16 mouse cellular contexts compared by ENCODE assay signal in the genomic region with DNA sequence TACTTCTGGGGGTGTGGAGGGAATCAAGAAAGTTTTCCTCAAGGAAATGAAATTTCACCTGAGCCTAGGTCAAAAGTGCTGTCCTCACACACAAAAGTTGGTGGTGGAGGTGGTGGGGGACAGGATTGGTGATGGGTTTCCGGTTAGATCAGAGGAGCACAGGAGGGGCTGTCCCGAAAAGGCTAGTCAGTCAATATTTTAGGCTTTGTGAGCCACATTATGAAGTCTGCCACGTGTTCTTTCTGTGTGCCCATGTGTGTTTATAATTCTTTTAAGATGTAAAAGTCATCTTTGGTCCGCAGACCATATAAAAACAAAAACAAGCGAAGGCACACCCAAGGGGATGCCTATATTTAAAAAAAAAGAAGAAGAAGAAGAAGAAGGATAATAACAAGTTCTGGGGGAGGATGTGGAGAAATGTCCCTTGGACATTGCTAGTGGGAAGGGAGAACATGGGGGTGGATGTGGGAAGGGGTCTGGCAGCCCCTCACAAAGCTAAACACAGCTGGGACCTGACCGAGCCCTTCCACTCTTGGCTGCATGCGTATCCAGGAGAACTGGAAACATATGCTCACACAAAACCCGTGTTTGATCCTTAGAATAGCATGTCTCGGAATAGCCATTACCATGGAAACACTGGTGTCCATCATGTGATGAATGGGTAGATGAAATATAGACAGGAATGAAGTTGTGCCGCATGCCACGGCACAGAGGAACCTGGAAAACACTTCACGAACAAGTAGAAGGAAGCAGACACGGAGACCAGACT.
DNase-seq lines count a peak whose midpoint lies in the region; ATAC-seq lines count a peak whose summit lies in the region.
"Had no signal": no experiment of that assay in that cellular context is flagged by ENCODE, and none has a peak within 500 bp of the region (broad histone marks: within the 10 kb centered on the region; RNA-seq: fewer than 3 reads in every experiment).

No protein-coding gene starts in this region.

- DNase-seq in hindbrain, embryonic 10.5 days (ENCODE audit: low spot score) = no peak
- DNase-seq in brain, adult 2 months (ENCODE audit: low read depth, low spot score) = peak; percentile 68
- DNase-seq in embryonic facial prominence, embryonic 14.5 days (ENCODE audit: low spot score) = peak; percentile 83
- DNase-seq in right cerebral cortex, adult 2 months (ENCODE audit: low spot score in 2 of 2) = peak; percentile 38 to 46
- DNase-seq in cerebellum, adult 11-12 months = no peak
- DNase-seq in urinary bladder, postnatal 36 days (ENCODE audit: low spot score in 2 of 2) = no peak
- no peak for DNase-seq in lung, postnatal 10 days
- DNase-seq: cerebellum, adult 8-10 months; kidney, adult 18-20 months; kidney, postnatal 4 days had no signal

- no peak overlapping the region for H3K4me2 ChIP-seq in hindbrain, embryonic 13.5 days
- no peak overlapping the region for H3K4me2 ChIP-seq in embryonic facial prominence, embryonic 14.5 days (ENCODE audit: low read depth, low read length)
- H3K4me2 ChIP-seq: forebrain, embryonic 13.5 days; heart, embryonic 15.5 days; hindbrain, embryonic 15.5 days; liver, embryonic 15.5 days; neural tube, embryonic 13.5 days had no signal

- H3K27ac ChIP-seq in hindbrain, embryonic 10.5 days = peak overlapping the region; percentile 70
- no peak overlapping the region for H3K27ac ChIP-seq in hindbrain, embryonic 13.5 days
- peak overlapping the region; percentile 65 for H3K27ac ChIP-seq in embryonic facial prominence, embryonic 14.5 days (replicated peaks; ENCODE audit: low read depth, low read length)
- H3K27ac ChIP-seq: forebrain, embryonic 13.5 days; heart, embryonic 15.5 days; hindbrain, embryonic 15.5 days; liver, embryonic 15.5 days; neural tube, embryonic 13.5 days had no signal

- no peaks in the 10 kb centered on the region for H3K9me3 ChIP-seq in hindbrain, embryonic 10.5 days
- H3K9me3 ChIP-seq in hindbrain, embryonic 13.5 days = no peaks in the 10 kb centered on the region
- H3K9me3 ChIP-seq in embryonic facial prominence, embryonic 14.5 days (ENCODE audit: control insufficient read depth, low read length) = no peaks in the 10 kb centered on the region
- H3K9me3 ChIP-seq: forebrain, embryonic 13.5 days; heart, embryonic 15.5 days; hindbrain, embryonic 15.5 days; liver, embryonic 15.5 days; neural tube, embryonic 13.5 days had no signal

- no peak overlapping the region for H3K4me3 ChIP-seq in hindbrain, embryonic 10.5 days
- H3K4me3 ChIP-seq in hindbrain, embryonic 13.5 days = no peak overlapping the region
- no peak overlapping the region for H3K4me3 ChIP-seq in embryonic facial prominence, embryonic 14.5 days (ENCODE audit: low read depth, low read length)
- H3K4me3 ChIP-seq: forebrain, embryonic 13.5 days; heart, embryonic 15.5 days; hindbrain, embryonic 15.5 days; liver, embryonic 15.5 days; neural tube, embryonic 13.5 days had no signal

- H3K9ac ChIP-seq in hindbrain, embryonic 13.5 days = no peak overlapping the region
- H3K9ac ChIP-seq in embryonic facial prominence, embryonic 14.5 days (ENCODE audit: low read depth, low read length) = no peak overlapping the region
- H3K9ac ChIP-seq: forebrain, embryonic 13.5 days; heart, embryonic 15.5 days; hindbrain, embryonic 15.5 days; liver, embryonic 15.5 days; neural tube, embryonic 13.5 days had no signal

- no peaks in the 10 kb centered on the region for H3K36me3 ChIP-seq in hindbrain, embryonic 10.5 days
- no peaks in the 10 kb centered on the region for H3K36me3 ChIP-seq in hindbrain, embryonic 13.5 days
- no peaks in the 10 kb centered on the region for H3K36me3 ChIP-seq in embryonic facial prominence, embryonic 14.5 days (ENCODE audit: control insufficient read depth, insufficient read depth, low read length)
- H3K36me3 ChIP-seq: heart, embryonic 15.5 days; hindbrain, embryonic 15.5 days; liver, embryonic 15.5 days; neural tube, embryonic 13.5 days had no signal

- ATAC-seq in hindbrain, embryonic 13.5 days (ENCODE audit: low FRiP score) = no peak
- ATAC-seq in embryonic facial prominence, embryonic 14.5 days (ENCODE audit: low read depth) = no peak; the same call in 1 of the 2 replicates
- ATAC-seq: forebrain, embryonic 13.5 days had no signal

- 74% methylated on average over 13 of the region's 13 CpGs for WGBS in hindbrain, embryonic 10.5 days
- WGBS in hindbrain, embryonic 13.5 days = 62% methylated on average over 13 of the region's 13 CpGs
- WGBS in embryonic facial prominence, embryonic 14.5 days = 38% methylated on average over 13 of the region's 13 CpGs

- H3K27me3 ChIP-seq in hindbrain, embryonic 10.5 days (ENCODE audit: insufficient read depth, poor library complexity, severe bottlenecking) = no peaks in the 10 kb centered on the region
- H3K27me3 ChIP-seq in hindbrain, embryonic 13.5 days = no peaks in the 10 kb centered on the region
- H3K27me3 ChIP-seq in embryonic facial prominence, embryonic 14.5 days (replicated peaks; ENCODE audit: control insufficient read depth, insufficient read depth, low read length) = no peaks in the 10 kb centered on the region
- H3K27me3 ChIP-seq: forebrain, embryonic 13.5 days; heart, embryonic 15.5 days; hindbrain, embryonic 15.5 days; liver, embryonic 15.5 days; neural tube, embryonic 13.5 days had no signal

- peaks cover 39% of the 10 kb centered on the region for H3K4me1 ChIP-seq in hindbrain, embryonic 10.5 days (replicated peaks)
- peaks cover 15% of the 10 kb centered on the region for H3K4me1 ChIP-seq in hindbrain, embryonic 13.5 days (replicated peaks)
- peaks cover 23% of the 10 kb centered on the region for H3K4me1 ChIP-seq in embryonic facial prominence, embryonic 14.5 days (ENCODE audit: control insufficient read depth, insufficient read depth, low read length)

Comparison
In these comparisons a context has a peak if more than half of its experiments do, and no peak if none do; other contexts are left out.
1. DNase-seq: peak in brain, adult 2 months (single experiment), embryonic facial prominence, embryonic 14.5 days (single experiment) and right cerebral cortex, adult 2 months (2 of 2); none in hindbrain, embryonic 10.5 days (single experiment), cerebellum, adult 11-12 months (single experiment), urinary bladder, postnatal 36 days (0 of 2) and lung, postnatal 10 days (single experiment).